Mouse (Mus musculus) embryo, embryonic 11.5 days (tissue): Measurements from ENCODE around the gene Iglon5.

Source experiments
- DNase-seq: peaks from one replicate; pipeline ENCODE4 v3.0.0-alpha.2; 2012; ENCODE audit warnings: low read depth, low spot score

Gene Iglon5

GRCm38 (mm10) chr7:43427406-43427805 lies 62.5 kb downstream of the Iglon5 start, which contains the start of gene Lim2:
Lim2 (plus strand) TSS chr7:43427670.
- no peak for DNase-seq

DNA sequence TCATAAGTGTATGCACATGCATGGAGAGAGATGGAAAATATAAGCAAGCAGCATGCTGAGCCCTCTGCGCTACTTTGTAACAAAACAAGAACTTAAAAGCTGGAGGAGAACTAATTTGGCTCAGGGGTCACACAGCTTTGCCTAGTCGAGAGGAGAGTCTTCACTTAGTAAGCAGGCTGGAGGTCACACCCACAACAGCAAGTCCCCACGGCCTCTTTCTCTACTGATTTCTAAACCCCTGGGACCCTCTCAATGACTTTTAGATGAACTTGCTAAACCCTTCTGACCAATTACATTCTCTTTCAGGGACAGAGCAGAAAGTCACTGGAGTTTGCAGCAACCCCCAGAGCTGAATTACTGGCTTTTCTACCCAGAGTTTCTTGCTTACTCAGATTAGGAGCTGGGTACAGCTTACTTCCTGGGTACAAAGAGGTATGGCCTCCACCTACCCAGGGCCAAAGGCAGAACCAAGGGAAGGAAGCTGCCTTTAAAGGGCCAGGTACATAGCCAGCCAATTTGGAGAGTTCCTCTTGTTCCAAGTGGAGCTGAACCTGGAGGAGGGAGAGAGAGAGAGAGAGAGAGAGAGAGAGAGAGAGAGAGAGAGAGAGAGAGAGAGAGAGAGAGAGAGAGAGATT lies 65.8 kb downstream of the Iglon5 start:
- DNase-seq, result no peak

DNA sequence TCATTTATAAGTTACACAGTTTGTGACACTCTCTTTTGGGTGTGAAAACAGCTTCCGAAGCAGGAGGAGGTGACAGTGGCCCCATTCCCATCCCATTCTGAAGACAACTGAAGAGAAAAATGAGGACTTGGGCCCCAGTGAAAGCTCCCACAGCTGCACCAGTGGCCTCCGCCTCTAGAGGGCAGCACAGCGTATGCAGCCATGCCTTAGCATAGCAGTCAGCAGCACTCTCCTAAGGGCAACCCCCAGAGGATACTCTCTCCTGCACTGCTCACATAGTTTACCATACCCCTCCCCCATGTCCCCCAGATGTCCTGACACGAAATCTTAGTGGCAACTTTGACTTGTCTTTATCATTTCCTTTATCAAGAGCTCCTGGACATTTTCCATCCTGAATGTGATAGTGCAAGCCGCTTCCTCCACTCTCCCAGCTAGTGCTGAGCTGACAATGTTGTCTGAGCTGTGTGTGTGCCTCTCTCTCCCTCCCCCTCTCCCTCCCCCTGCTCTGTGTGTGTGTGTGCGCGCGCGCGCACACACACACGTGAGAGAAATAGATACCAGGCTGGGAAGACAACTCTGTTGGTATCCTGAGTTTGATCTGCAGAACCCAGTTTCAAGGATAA lies 66.8 kb downstream of the Iglon5 start:
- DNase-seq, result peak; percentile 66
